Mouse (Mus musculus): ENCODE measurements at regions not wholly inside any gene's neighbourhood (a gene's known extent, or its start where the extent isn't known, plus 50 kb on each side); places are given as distances from the start of the nearest gene placed in this dataset.

DNA sequence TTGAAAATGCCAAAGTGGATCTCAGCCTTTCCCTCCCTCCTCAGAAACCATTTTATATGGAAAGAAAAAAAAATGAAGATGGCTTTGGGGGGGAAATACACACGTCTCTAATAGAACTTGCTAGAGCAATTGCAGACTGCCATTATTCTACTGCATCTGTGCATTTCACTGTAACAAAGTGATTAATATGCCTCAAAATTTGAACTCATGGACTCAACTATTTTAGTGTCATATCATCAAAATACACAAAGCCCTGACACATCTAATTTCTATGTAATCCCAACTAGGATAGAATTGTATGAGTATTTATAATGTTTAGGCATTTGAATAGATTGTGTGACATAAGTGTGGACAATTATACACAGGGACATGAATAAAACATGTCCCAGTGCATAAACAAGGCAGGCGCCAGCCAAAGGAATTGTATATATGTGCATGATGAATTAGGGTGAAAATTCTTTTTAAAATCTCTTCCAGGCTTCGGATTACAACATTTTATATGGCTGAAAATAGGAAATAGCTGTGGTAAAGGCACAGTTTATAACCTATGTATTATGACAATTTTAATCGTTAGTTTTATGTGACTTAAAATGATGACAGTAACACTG lies 115.4 kb upstream of the Fam92a start:
- TF ChIP-seq POLR2A (IDR thresholded peaks at IDR 0.05; ENCODE audit: insufficient read depth, low read length) (no peak), CTCF (IDR thresholded peaks at IDR 0.05; ENCODE audit: low read depth, low read length) (no peak), EP300 (IDR thresholded peaks at IDR 0.05; ENCODE audit: insufficient read depth, low read depth, low read length) (no peak)

All from ES-Bruce4 (cell line).